Mouse (Mus musculus) gastrocnemius, adult 8-10 months (tissue): Measurements from ENCODE around the gene Srgap2. TPM values are rescaled to one million over a fixed set of nuclear protein-coding genes. Genes with fewer than 3 reads are reported as not detected.

Experiments used
- DNase-seq, 2 experiments: peaks; one replicate each; pipeline ENCODE4 v3.0.0; 2022; ENCODE audit warnings: low spot score in 2 of 2
- total RNA-seq, 4 experiments: library from RNA; stranded (reverse); gene quantifications; 2 replicates each; pipeline ENCODE4 v1.2.4; 2022

Srgap2 gene
- total RNA-seq, 4 experiments from 2014 or later, result 7.5 to 14.1 (median 10.9) TPM

DNA sequence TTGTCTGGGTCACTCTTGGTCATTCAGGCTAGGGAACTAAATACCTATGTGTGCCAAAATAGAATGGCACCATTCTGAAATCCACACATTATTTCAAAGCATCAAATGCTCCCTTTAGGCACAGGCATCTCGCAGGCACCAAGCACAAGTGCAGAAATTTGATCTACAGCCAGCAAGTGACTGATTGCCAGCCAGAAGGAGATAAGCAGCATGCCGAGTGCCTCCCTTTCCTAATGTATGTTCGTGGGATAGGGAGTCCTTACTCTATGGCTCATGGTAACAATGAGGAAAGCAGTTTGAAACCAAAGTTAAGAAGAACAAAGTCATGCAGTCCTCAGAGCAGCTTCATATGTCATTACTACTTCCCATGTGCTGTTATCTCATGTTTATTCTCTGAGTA lies 107.8 kb downstream of the Srgap2 start:
- no peak for DNase-seq

DNA sequence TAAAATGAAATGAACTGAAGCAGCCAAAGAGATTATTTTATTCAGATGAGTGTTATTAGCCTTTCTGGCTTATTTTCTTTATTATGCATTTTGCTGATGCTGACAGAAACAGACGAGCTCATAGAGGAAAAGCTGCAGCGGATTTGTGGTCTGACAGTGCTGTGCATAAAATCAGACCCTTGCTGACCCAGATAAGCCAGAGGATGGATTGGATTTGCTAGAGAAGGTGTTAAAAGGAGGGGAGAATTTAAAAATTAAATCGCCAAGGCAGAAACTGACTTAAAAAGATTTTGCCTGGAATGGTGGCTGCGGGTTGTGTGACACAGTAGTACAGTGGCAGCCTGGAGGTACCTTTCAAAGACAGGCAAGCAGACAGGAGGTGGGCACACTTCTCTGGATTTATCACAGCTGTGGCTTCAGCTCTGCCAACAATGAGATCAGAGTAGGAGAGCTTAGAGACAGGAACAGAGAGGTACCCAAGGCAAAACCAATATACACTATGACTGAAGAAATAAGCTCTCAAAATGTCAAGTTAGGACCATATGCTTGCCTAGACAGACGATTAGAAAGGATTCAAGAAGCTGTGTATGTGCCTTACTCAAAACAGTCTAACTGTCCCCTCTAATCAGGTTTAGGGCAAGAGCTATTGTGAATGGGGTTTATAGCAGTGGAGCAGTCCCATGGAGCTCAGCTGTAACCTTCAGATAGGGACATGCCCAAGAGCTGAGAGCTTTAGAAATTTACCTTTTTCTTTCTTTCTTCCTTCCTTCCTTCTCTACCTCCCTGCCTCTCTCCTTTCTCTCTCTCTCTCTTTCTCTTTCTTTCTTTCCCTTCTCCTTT lies 109.1 kb downstream of the Srgap2 start:
- DNase-seq, result no peak

DNA sequence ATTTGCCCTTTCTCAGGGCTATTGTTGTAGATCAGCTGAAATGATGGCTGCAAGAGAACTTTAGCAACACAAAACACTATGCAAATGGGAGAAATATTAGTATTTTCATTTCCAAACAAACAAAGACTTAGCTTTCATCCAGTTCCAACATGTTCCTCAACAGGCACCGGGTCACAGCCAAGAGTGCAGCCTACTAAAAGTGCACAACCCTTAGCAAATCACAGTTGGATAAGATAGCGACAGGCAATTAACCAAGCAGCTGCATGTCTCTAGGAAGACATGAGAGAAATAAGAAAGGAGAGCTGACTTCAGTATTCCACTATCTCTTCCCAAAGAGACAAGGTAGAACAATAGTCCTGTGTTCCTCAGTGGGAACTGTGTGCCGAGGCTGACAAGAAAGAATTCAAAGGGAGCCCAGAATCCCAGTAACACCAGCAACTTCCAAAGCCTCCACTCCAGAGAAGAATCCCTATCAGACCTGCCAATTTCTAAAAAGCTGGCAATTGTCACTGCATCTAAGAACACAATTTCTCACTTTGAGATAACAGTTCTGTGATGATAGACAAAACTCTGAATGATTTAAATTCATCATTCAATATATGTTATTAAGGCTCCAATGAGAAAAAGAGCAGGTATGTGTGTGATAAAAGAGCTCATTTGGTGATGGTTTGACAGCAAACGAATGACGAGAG lies 109.9 kb downstream of the Srgap2 start:
- no peak for DNase-seq

DNA sequence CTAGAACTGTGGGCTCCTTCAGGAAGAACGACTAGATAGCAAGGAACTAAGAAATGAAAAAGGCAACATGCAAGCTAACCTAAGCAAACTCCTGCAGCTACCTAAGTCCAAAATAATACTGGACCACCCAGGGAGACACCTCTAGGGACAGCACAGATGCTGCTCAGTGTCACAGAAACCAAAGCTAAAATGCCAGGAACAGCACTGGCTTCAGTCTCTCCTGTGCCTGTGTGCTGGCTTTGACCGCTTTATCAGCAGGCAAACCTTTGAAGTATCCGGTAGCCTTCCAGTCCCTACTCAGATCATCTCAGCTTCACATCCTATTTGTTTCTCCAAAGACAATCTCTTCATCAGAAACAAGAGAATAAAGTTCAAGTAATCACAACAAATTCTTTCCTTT lies 123.6 kb downstream of the Srgap2 start:
- no peak for DNase-seq

DNA sequence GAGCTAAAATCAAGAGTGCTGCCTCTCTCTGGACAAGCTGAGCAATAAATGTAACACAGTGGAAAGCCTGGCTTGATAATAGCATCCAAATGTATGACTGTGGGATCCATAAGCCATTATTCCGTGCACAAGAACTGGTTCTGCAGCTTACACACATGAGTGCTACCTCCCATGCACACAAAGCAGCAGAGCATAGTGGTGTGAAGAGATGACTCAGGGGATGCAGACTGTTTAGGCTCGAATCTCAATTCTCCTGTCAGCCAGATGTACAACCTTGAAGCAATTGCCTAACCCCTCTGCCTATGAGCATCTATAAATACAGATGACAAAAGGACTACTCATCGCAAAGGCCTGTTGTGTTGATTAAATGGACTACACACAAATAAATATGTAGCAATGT lies 126.3 kb downstream of the Srgap2 start:
- DNase-seq, result no peak

DNA sequence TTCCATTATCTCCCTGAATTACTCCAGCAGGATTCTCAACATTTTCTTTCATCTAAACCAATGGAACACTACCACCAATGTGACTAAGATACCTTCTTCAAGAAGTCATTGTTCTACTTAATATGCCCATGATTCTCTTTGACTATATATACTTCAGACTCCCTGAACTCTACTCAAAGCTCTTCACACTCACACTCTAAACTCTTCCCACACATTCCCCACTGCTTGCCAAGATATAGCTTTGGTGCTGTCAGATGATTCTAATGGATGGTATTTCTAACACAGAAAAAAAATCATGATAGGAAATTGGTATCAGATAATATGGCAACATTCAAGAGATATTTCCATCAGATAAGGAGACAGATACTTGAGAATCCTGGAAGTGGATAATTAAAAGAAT lies 129.0 kb downstream of the Srgap2 start:
- no peak for DNase-seq

DNA sequence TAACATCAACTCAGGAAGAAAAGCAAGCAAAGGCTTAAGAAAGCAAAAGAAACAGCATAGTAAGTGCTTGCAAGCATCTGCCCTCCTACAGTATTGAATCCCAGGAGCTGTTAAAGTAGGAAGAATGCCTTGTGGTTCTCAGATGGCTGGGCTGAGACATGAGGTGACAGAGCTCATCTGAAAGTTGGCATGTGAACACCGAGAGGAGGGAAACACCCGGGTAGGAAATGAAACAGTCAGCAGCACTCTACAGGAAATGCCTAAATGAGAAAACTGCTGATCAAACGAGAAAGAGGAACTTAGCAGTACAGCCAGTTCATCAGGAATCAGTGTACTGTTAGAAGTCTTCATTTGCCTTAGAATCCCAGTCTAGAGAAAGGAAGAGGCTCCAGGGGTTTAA lies 142.7 kb downstream of the Srgap2 start:
- DNase-seq, result no peak

DNA sequence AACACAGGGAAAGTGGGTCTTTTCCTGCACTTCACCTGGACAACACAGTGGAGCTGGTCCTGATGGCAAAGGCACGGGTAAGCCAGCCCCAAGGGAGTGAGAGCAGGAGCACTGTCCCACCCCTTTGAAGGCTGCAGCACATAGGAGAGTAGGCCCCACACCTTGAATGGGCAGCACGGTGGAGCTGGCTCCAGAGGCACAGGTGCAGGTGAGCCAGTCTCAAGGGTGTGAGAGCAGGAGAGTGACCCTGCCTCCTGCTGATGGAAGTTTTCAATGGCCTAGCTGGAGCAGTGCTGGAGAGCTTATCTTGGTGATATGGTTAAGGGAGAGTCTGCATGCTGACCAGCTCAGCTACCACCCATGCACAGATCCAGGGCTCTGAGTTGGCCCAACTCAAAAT lies 145.0 kb downstream of the Srgap2 start:
- no peak for DNase-seq

DNA sequence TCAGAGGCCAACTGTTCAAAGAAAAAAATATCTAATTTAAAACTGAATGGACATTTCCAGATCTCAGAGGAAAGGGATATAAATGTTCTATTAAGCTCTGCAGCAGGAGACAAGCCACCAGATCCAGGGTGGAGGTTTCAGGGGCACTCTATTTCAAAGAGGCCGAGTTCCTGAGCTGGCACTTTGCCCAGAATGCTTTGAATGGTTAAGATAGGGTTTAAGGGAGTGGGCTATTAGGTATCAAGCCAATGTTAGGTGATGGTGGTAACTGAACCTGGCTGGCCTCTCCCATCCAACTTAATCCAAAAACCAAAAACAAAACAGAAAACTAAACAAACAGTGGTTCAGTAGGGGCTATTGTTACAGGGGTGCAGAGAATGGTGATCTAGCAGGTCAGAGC lies 146.9 kb downstream of the Srgap2 start:
- no peak for DNase-seq

DNA sequence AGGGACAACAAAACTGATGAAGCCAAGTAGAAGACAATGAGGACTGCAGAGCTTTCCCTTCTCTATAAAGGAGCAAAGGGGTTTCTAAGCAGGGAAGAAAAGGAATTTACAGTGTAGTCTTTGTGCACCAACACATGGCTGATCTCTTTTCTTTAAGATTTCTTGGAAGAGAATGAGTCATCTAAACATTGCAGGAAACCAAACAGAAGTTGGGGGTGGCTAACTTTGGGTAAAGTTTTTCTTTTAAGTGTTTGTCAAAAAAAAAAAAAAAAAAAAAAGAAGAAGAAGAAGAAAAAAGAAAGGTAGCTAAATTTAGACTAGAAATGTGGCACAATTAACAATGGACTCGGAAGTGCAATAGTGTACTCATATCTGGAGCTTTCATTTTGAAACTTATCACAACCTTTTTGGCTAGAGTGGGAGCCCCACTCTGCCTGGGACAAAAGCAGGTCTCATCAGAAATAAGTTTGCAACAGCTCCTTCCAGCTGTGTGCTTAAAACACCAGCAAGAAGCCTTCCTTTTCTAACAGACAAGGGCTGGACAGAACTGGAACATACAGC lies 148.2 kb downstream of the Srgap2 start:
- no peak for DNase-seq

DNA sequence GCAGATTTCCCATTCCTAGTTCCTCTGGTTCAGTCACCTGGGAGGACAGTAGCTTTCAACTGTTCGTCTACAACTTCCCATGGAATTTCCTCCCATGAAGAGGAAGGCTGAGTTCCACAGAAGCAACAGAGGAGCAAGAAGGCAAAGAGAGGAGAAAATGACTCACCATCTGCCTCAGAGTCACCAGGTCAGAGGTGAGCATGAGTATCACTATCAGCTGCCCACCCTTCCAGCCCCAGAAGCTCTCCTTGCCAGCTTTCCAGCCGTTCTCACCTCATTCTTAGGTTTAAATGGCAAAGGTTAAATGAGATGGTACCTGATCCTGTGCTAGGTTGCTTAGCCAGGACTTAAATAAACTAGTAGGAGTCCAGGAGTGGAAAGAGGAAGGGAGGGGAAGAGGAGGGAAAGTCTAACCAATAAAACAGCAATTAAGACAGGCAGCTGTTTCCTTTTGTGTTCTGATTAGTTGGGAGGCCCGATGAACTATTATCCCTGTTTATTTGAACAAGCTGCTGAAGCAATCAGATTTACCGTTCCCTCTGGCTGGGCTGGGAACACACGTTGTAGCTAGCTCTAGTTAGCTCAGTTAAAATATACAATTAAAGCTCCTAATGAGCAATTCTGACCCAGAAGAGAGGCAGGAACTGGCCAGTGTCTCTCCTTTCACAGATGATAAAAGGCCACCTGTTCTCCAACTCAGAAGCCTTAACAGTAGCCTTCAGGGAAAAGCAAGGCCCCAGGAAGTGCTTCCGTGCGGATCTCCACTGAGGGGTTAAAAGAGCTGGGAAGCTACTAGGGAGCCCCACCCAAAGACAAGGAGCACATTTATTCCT lies 148.9 kb downstream of the Srgap2 start:
- peak; percentile 15 to 42 for DNase-seq

DNA sequence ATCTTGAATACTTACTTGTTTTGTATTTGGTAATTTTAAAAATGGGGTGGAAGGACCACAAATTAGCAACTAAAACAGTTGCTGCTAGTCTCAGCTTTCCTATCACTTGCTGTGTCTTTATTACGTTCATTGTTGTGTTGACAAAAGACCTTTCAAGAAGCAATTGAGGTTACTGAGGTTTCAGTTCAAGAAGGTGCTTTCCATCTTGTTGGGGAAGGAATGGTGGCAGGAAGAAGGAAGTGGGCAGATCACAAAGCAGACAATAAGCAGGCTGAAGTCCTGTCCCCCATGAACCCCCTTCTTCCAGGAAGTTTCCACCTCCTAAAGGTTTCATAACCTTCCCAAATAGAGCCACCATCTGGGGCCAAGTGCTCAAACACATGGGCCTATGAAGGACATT lies 161.3 kb downstream of the Srgap2 start:
- no peak for DNase-seq

DNA sequence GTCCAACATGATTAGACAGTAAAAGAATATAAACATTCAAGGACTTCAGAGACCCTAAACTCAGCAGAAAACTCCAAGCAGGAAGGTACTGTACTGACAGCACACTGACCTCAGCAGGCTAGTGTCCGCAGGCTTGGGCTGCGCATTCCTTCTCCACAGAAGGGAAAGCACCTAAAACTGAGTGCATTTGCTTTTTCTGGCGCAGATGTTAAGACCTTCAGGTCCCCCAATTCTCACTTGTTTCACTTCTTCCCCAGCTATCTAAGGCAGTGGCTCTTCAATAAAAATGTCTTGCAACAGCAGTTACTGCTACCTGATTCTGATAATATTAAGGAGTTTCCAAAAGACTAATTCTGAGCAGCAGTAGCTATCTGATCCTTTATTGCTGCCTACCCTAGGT lies 162.7 kb downstream of the Srgap2 start:
- DNase-seq, result no peak

DNA sequence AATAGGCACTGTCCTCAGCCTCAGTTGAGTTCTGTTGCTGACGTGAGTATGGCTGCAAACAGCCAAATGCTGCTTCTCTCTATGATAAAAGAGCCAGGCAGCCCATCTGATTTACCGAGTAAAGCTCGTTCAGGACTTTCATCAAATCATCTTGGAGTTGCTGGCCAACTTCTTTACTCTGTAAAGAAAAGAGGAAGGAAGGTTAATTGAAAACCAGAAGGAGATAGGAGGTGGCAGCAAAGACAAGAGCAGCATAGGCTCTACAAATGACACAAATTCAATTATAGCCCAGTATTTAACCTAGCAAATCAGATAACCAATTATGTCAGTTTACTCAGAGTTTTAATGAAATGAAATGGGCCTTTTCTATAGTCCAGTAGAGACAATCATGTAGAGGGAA lies 163.3 kb downstream of the Srgap2 start:
- no peak for DNase-seq

DNA sequence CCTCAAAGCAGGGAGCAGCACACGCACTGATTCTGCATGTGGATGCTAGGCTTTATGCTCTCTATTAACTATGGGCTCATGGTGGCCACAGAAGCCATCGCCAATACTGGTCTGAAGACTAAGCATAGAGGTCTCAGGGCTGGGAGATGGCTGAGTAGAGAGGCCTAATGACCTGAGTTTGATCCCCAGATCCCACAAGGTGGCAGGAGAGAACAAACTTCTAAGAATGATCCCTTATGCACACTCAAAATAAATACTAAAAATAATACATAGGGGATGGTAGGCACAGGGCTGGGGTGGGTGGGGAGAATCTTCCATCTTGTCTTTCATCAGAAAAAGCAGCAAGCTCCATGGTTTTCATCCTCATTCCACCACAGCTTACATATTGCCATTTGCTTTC lies 165.1 kb downstream of the Srgap2 start:
- no peak for DNase-seq

DNA sequence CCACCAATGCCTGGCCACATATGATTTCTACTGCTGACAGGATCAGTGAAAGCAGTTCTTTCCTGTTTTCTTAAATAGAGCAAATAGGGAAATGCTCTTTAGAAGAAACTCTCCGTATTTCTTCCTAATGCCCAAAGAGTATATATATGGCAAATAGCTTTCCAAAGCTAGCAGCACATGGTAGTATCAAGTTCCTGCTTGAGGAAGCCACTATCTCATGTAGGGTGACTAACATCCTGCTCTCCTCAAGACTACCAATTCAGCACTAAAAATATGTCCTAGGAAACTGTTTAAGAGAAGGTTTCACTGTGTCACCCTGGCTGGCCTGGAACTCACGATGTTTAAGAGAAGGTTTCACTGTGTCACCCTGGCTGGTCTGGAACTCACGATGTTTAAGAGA lies 166.4 kb downstream of the Srgap2 start:
- no peak for DNase-seq

DNA sequence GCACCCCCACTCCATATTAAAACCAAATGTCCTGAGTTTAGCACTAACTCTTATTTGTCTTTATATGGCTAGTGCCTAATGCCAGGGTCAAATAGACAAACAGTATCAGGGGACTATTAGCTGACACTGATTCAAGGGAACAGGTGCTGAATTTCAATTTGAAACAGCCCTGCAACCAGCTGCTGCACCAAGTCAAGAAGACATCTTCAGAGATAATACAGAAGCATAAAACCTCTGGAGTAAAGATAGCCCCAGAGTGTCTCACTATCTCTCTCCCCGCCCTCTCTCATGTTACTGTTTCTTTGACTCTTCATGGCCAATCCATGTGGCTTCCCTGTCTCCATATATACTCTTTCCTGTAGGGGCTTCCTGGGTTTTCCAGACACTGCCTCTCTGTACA lies 167.5 kb downstream of the Srgap2 start:
- no peak for DNase-seq

DNA sequence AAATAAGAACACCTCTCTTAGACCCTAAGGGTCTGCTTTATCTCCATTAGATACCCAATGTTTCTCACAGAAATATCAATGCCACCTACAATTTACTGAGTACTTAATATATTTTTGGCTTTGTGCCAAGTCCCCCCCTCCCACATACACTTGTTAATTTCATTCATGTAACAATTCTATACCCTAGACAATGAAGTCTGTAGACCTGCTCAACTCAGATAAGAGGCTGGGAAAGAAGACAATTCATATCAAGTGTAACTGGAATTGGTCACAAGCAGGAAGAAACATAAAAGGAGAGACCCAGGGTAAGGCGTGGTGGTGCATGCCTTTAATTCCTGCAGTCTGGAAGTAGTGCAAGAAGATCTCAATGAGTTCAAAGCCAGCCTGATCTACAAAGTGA lies 169.9 kb downstream of the Srgap2 start:
- DNase-seq, result no peak

DNA sequence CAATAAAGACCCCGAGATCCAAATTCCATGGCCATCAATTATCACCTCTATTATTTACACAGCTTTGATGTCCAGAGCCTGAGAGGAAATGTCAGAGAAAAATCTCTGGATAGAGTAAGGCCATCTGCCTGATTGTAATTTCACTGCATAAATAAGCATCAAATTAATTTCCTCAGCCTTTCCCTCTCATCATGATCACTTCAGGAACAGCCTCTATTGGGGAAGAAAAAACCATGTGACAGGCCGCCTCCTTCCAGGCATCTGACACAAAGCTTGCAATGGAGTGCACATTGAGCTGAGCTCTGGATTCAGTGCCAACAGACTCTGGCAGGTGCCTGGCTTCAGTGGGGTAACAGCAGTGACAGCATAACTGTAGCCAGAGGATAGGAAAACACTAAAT lies 175.7 kb downstream of the Srgap2 start:
- no peak for DNase-seq

DNA sequence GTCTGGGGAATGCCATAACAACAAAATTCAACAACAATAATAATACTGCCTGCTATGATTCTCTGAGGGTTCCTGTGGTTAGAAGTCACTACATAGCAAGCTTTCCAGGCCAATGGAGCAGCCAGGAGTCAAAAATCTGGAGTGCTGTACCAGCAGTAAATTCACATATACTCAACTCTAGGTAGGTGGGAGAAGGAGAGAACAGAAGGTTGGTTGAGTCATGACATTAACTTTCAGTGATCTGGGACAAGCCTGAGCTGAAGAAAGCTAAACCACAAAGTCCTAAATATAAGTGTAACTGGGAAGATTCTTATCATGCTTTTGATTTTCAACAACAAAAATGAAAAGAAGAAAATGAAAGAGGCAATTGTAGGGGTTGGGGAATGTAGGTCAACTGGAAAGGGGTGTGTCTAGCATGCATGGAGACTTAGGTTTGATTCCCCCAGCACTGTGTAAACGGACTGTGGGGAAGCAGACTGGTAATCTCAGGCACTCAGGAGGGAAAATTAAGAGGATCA lies 177.1 kb downstream of the Srgap2 start:
- DNase-seq, result no peak

DNA sequence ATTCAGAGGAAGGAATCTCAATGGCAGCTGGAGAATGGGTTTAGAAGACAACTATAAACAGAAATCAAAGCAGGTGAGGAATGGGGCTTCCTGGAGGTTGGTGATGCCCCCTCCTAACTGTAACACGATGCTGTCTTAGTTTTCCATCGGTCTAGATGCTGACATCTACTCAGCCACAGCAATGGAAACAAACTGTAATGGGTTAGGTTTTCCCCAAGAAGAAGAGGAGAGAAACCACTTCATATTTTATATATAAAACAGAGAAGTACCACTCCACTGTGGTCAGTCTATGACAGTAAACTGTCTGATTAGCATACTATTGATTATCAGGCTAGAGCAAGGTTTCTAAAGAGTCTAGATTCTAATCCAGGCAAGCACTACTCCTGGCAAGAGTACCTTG lies 179.4 kb downstream of the Srgap2 start:
- no peak for DNase-seq
